Mouse (Mus musculus): ENCODE results near the gene Igsf8. TPM values are rescaled to one million over a fixed set of nuclear protein-coding genes. Genes with fewer than 3 reads are reported as not detected.

Igsf8 gene
- polyA plus RNA-seq, 1 experiment from 2014 or later = 142 TPM

GRCm38 (mm10) chr1:172311921-172312767 lies 50.7 kb downstream of the Igsf8 start:
- peak overlapping the region; percentile 68 for H3K9ac ChIP-seq (ENCODE audit: low read length)
- H3K9me3 ChIP-seq (ENCODE audit: control insufficient read depth, low read length) = no peaks in the 10 kb centered on the region
- H3K27me3 ChIP-seq (ENCODE audit: control insufficient read depth, insufficient read depth, low read length) = no peaks in the 10 kb centered on the region
- DNase-seq (ENCODE audit: low spot score) (peak; percentile 91), ATAC-seq (ENCODE audit: insufficient read depth, low FRiP score, low TSS enrichment) (peak; percentile 68)
- WGBS = under 1% methylated on average over 32 of the region's 55 CpGs
- peak overlapping the region; percentile 95 for H3K4me2 ChIP-seq (ENCODE audit: low read depth)
- H3K4me3 ChIP-seq (ENCODE audit: low read depth, low read length) = peak overlapping the region; percentile 79
- peaks cover 32% of the 10 kb centered on the region for H3K4me1 ChIP-seq (ENCODE audit: control insufficient read depth, insufficient read depth, low read length)
- H3K36me3 ChIP-seq (ENCODE audit: control insufficient read depth, insufficient read depth, low read length) = 0 out of 2 replicates have a peak, but pooled peaks cover 2% of the 10 kb centered on the region
- 0 out of 2 replicates have a peak overlapping the region, but pooled peaks have one; percentile 60 for H3K27ac ChIP-seq (ENCODE audit: low read depth, low read length)

- ATAC-seq (ENCODE audit: insufficient read depth, low FRiP score, low TSS enrichment) = peak; percentile 0; the same call in 1 of the 2 replicates
- H3K36me3 ChIP-seq (ENCODE audit: control insufficient read depth, insufficient read depth, low read length) = peaks cover 3% of the 10 kb centered on the region; the same call in 1 of the 2 replicates
- H3K4me2 ChIP-seq (ENCODE audit: low read depth) = peak overlapping the region; percentile 95
- no peaks in the 10 kb centered on the region for H3K9me3 ChIP-seq (ENCODE audit: control insufficient read depth, low read length)
- no peak for DNase-seq (ENCODE audit: low spot score)
- peaks cover 34% of the 10 kb centered on the region for H3K4me1 ChIP-seq (ENCODE audit: control insufficient read depth, insufficient read depth, low read length)
- WGBS = 18% methylated on average over 16 of the region's 16 CpGs
- H3K4me3 ChIP-seq (ENCODE audit: low read depth, low read length) = peak overlapping the region; percentile 79
- no peak overlapping the region for H3K27ac ChIP-seq (ENCODE audit: low read depth, low read length)
- H3K9ac ChIP-seq (ENCODE audit: low read length) = peak overlapping the region; percentile 68
- no peaks in the 10 kb centered on the region for H3K27me3 ChIP-seq (ENCODE audit: control insufficient read depth, insufficient read depth, low read length)
These were observed 51.5 kb downstream of the Igsf8 start for GRCm38 (mm10) chr1:172312768-172313561.

- Histone ChIP-seq H3K27ac (ENCODE audit: low read depth, low read length) (peak overlapping the region; percentile 69), H3K27me3 (ENCODE audit: control insufficient read depth, insufficient read depth, low read length) (no peaks in the 10 kb centered on the region), H3K4me3 (ENCODE audit: low read depth, low read length) (peak overlapping the region; percentile 79), H3K4me1 (ENCODE audit: control insufficient read depth, insufficient read depth, low read length) (peaks cover 37% of the 10 kb centered on the region), H3K9ac (ENCODE audit: low read length) (peak overlapping the region; percentile 68), H3K9me3 (ENCODE audit: control insufficient read depth, low read length) (no peaks in the 10 kb centered on the region), H3K36me3 (ENCODE audit: control insufficient read depth, insufficient read depth, low read length) (peaks cover 4% of the 10 kb centered on the region; the same call in 1 of the 2 replicates), H3K4me2 (ENCODE audit: low read depth) (peak overlapping the region; percentile 95)
- ATAC-seq (ENCODE audit: insufficient read depth, low FRiP score, low TSS enrichment) = no peak
- no peak for DNase-seq (ENCODE audit: low spot score)
- 76% methylated on average over 10 of the region's 10 CpGs for WGBS
These were observed 52.4 kb downstream of the Igsf8 start for GRCm38 (mm10) chr1:172313613-172314411.

- DNase-seq (ENCODE audit: low spot score) (peak; percentile 58), ATAC-seq (ENCODE audit: insufficient read depth, low FRiP score, low TSS enrichment) (peak; percentile 45)
- peak overlapping the region; percentile 4; the same call in 1 of the 2 replicates for H3K4me3 ChIP-seq (ENCODE audit: low read depth, low read length)
- H3K4me1 ChIP-seq (ENCODE audit: control insufficient read depth, insufficient read depth, low read length) = peaks cover 41% of the 10 kb centered on the region
- H3K9me3 ChIP-seq (ENCODE audit: control insufficient read depth, low read length) = no peaks in the 10 kb centered on the region
- peak overlapping the region; percentile 69 for H3K27ac ChIP-seq (ENCODE audit: low read depth, low read length)
- H3K27me3 ChIP-seq (ENCODE audit: control insufficient read depth, insufficient read depth, low read length) = no peaks in the 10 kb centered on the region
- WGBS = 60% methylated on average over 3 of the region's 3 CpGs
- peaks cover 6% of the 10 kb centered on the region; the same call in 1 of the 2 replicates for H3K36me3 ChIP-seq (ENCODE audit: control insufficient read depth, insufficient read depth, low read length)
- H3K9ac ChIP-seq (ENCODE audit: low read length) = peak overlapping the region; percentile 26; the same call in 1 of the 2 replicates
- peak overlapping the region; percentile 95 for H3K4me2 ChIP-seq (ENCODE audit: low read depth)
These were observed 53.5 kb downstream of the Igsf8 start for GRCm38 (mm10) chr1:172314911-172315310.

- no peaks in the 10 kb centered on the region for H3K9me3 ChIP-seq (ENCODE audit: control insufficient read depth, low read length)
- DNase-seq (ENCODE audit: low spot score) (no peak), ATAC-seq (ENCODE audit: insufficient read depth, low FRiP score, low TSS enrichment) (no peak)
- H3K4me1 ChIP-seq (ENCODE audit: control insufficient read depth, insufficient read depth, low read length) = peaks cover 39% of the 10 kb centered on the region
- H3K27me3 ChIP-seq (ENCODE audit: control insufficient read depth, insufficient read depth, low read length) = no peaks in the 10 kb centered on the region
- H3K9ac ChIP-seq (ENCODE audit: low read length) = no peak overlapping the region
- no peak overlapping the region for H3K4me3 ChIP-seq (ENCODE audit: low read depth, low read length)
- no peak overlapping the region for H3K27ac ChIP-seq (ENCODE audit: low read depth, low read length)
- no peak overlapping the region; the same call in 1 of the 2 replicates for H3K4me2 ChIP-seq (ENCODE audit: low read depth)
- 67% methylated on average over 18 of the region's 18 CpGs for WGBS
- H3K36me3 ChIP-seq (ENCODE audit: control insufficient read depth, insufficient read depth, low read length) = peaks cover 6% of the 10 kb centered on the region; the same call in 1 of the 2 replicates
These were observed 56.0 kb downstream of the Igsf8 start for GRCm38 (mm10) chr1:172317431-172317830.

GRCm38 (mm10) chr1:172317946-172318345 lies 56.5 kb downstream of the Igsf8 start:
- 39% methylated on average over 14 of the region's 15 CpGs for WGBS
- no peak overlapping the region for H3K4me3 ChIP-seq (ENCODE audit: low read depth, low read length)
- H3K27ac ChIP-seq (ENCODE audit: low read depth, low read length) = 0 out of 2 replicates have a peak overlapping the region, but pooled peaks have one; percentile 34

GRCm38 (mm10) chr1:172318424-172319035 lies 57.1 kb downstream of the Igsf8 start:
- Histone ChIP-seq H3K9ac (ENCODE audit: low read length) (no peak overlapping the region), H3K4me1 (ENCODE audit: control insufficient read depth, insufficient read depth, low read length) (peaks cover 38% of the 10 kb centered on the region)
- no peak for DNase-seq (ENCODE audit: low spot score)

More at GRCm38 (mm10) chr1:172317946-172318345, 56.5 kb downstream of the Igsf8 start:
- Histone ChIP-seq H3K27me3 (ENCODE audit: control insufficient read depth, insufficient read depth, low read length) (no peaks in the 10 kb centered on the region), H3K9ac (ENCODE audit: low read length) (0 out of 2 replicates have a peak overlapping the region, but pooled peaks have one; percentile 22), H3K4me2 (ENCODE audit: low read depth) (no peak overlapping the region), H3K4me1 (ENCODE audit: control insufficient read depth, insufficient read depth, low read length) (peaks cover 41% of the 10 kb centered on the region), H3K9me3 (ENCODE audit: control insufficient read depth, low read length) (no peaks in the 10 kb centered on the region), H3K36me3 (ENCODE audit: control insufficient read depth, insufficient read depth, low read length) (peaks cover 6% of the 10 kb centered on the region; the same call in 1 of the 2 replicates)
- ATAC-seq (ENCODE audit: insufficient read depth, low FRiP score, low TSS enrichment) = no peak
- peak; percentile 10 for DNase-seq (ENCODE audit: low spot score)

More at GRCm38 (mm10) chr1:172318424-172319035, 57.1 kb downstream of the Igsf8 start:
- WGBS = 81% methylated on average over 19 of the region's 19 CpGs
- Histone ChIP-seq H3K27me3 (ENCODE audit: control insufficient read depth, insufficient read depth, low read length) (no peaks in the 10 kb centered on the region), H3K9me3 (ENCODE audit: control insufficient read depth, low read length) (no peaks in the 10 kb centered on the region), H3K36me3 (ENCODE audit: control insufficient read depth, insufficient read depth, low read length) (peaks cover 6% of the 10 kb centered on the region; the same call in 1 of the 2 replicates), H3K27ac (ENCODE audit: low read depth, low read length) (peak overlapping the region; percentile 34; the same call in 1 of the 2 replicates), H3K4me3 (ENCODE audit: low read depth, low read length) (no peak overlapping the region), H3K4me2 (ENCODE audit: low read depth) (no peak overlapping the region)
- no peak for ATAC-seq (ENCODE audit: insufficient read depth, low FRiP score, low TSS enrichment)
